Mouse (Mus musculus) neutrophil, adult 83 days (primary cell): ENCODE results near the gene Xpnpep2. TPM values are rescaled to one million over a fixed set of nuclear protein-coding genes. Genes with fewer than 3 reads are reported as not detected.

ENCODE experiments used
- total RNA-seq, 2 experiments: library from RNA; stranded (reverse); gene quantifications; one replicate each; pipeline ENCODE4 v1.2.4; 2023

Xpnpep2 gene
- not detected for total RNA-seq

GRCm38 (mm10) chrX:48108394-48109315 lies at the start of gene Xpnpep2:
Gene Xpnpep2 (plus strand): TSS chrX:48108725.

GRCm38 (mm10) chrX:48146262-48146661 lies 37.7 kb downstream of the Xpnpep2 start, which contains the start of gene Sash3:
Gene Sash3 (plus strand): TSS chrX:48146436.

Other genes starting within 250 kb of the Xpnpep2 start
- gene Smarca1, start 215.8 kb upstream of the Xpnpep2 start, total RNA-seq: not detected
- gene Ocrl, start 196.3 kb upstream of the Xpnpep2 start, total RNA-seq: 10 to 100 TPM; 15.1 to 15.8 TPM
- under 1 TPM; 0.29 to 0.96 TPM for gene Apln, start 73.9 kb upstream of the Xpnpep2 start, total RNA-seq
- gene Sash3, start 37.7 kb downstream of the Xpnpep2 start, total RNA-seq: 100 to 1,000 TPM; 107 to 123 TPM
- gene Zdhhc9, start 100.2 kb downstream of the Xpnpep2 start, total RNA-seq: 10 to 100 TPM; 40.5 to 40.9 TPM
- gene Utp14a, start 148.1 kb downstream of the Xpnpep2 start, total RNA-seq: 10 to 100 TPM; 22.3 to 23.8 TPM
- 10 to 100 TPM; 21.3 to 26.5 TPM for gene Bcorl1, start 232.6 kb downstream of the Xpnpep2 start, total RNA-seq